Mouse (Mus musculus) spleen, adult 12 weeks (tissue): Measurements from ENCODE around the gene Rab28.
A peak's percentile ranks its signal among the peaks of the same experiment; 100 is the strongest.
"Not testable (repeated sequence)": the region's sequence is repeated elsewhere in the genome, so short reads cannot be mapped to it uniquely, and the experiment has no call there.

Source experiments
- DNase-seq: peaks from one replicate; pipeline ENCODE4 v3.0.0; 2022; ENCODE audit warnings: low spot score

Gene Rab28

DNA sequence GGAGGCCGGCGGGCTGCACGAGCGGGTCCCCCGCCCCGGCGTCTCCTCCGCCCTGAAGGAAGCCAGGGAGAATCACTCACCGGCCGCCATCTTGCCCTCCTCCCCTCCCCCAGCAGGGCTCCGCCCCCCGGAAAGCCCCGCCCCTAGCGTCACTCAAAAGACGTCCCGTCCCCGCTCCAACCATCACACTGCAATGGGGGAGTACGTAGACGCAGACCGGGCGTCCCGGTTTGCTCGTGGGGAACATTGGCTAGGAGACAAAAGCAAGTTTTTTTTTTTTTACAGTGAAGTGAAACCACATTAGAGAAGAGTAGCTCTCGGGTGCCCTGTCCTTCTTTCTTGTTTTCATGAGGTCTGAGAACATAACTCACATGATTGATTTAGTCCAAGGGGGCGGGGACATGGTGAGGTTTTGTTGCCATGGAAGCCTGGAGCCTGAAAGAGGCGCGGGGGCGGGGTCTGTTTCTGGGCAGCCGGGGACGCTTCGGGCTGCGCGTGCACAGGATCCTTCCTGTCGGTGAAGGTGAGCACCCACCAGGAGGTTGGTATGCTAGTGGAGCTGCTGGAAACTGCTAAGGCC, at the start of gene Rab28:
Rab28 (minus strand) TSS at position 107 of the 580 bp plus-strand sequence.
- DNase-seq = peak; percentile 89

DNA sequence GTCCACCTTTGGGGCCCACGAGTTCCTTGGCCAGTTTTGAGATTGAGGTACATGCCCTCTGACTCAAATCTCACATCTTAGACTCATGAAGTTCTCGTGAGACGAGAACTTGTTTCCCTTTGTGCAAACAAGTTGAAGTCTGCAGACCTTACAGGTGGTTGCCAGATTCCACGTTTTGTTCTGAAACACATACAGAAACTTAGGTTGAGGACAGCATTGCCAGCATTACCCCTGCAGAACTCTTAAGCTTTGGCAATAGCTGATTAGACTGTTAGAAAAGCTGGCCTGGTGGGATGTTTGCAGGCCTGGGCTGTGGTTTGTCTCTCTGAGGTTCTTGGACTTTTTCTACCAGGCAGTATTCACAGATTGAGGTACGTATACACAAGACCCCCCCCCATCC, 49.4 kb upstream of the Rab28 start:
- no peak for DNase-seq

- DNase-seq = no peak
Measured at GRCm38 (mm10) chr5:41756396-41756795, 48.4 kb upstream of the Rab28 start.

DNA sequence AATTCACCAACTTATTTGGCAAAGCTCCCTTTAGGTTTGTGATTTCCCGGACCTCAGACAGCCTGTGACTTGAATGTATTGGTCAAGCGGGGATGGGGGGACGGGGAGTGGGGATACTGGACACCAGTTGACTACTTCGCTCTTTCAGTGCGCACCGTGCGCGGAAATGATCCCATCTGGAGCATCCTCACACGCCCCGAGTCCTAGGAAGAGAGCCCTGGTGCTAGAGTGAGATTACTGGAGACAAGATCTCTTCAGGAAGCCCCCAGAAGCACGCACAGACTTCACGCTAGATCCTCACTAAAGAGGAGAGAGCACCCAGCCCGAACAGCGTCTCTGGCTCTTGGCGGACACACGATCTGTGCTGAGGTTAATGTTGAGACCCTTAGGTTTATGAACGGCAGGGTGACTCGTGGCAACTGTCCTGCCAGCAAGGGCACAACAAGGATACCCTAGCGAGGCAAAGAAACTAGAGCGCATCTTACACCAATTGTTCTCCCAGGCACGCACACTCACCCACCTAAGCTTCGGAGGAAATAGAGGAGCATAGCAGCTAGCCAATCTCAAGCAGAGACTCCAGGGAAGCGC, 47.5 kb upstream of the Rab28 start:
- no peak for DNase-seq

- no peak for DNase-seq
Measured at GRCm38 (mm10) chr5:41754836-41755235, 46.9 kb upstream of the Rab28 start.

DNA sequence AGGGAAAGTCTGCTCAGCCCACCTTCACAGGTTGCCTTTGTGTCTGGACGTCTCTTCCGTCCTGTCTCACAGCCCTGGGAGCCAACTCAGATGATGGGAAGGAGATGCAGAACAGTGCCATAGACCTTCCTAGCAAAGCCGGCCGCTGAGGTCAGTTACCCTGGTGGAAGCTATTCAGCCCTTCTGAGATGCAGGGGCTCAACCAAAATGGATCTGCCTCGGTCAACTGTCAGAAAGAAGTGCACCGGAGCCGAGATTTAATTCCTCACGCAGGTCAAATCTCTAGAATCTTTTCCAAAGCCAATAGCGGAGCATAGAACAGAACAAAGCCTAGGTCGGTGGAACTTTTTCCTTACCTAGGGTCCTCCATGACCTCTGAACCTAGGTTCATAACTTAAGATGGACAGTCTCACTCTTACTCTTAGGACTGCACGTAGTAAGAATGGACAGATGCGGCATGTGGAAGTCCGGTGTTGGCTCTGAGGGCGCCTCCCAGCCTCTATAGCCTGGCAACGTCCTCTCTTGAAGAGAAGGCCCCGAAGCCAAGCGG, 46.3 kb upstream of the Rab28 start:
- no peak for DNase-seq

- DNase-seq = no peak
Measured at GRCm38 (mm10) chr5:41752721-41753120, 44.8 kb upstream of the Rab28 start.

DNA sequence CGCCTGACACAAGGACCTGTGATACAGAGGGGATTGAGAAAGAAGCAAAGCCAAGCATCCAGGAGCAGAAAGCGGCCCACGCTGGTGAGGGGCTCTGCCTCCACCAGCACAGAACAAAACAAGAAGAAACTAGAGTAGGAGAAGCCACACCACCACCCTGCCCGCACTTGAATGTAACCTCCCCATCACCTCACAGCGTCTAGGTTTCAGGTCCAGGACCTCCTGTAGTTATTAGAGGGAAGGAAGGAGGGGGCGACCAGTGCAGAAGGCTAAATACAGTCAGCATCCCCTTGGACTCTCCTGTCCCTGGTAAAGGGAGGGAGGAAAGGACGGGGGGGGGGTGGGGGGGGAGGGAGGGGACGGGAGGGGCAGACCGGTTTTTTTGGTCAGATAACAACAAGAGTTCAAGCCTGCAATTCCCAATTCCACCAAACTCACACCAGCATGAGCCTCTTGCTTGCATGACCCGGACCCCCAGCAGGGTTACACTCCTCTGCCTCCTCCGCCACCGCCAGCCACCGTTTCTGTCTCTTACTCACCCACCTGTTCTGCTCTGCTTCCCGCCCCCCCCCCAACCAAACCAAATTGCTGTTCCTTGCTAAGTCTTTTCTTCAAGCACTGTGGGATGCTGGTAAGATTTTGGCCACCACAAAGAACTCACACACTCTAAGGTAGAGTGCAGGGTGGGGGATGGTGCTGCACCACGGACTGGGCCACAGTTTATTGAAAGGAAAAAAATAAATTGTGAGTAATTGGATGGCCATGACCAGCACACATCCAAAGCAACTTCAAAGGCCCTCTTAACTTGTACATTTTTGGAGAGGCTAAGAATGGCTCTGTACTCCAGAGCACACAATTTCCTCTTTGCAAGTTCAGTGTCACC, 37.2 kb upstream of the Rab28 start:
- DNase-seq = no peak

- DNase-seq = no peak
Measured at GRCm38 (mm10) chr5:41744234-41744633, 36.3 kb upstream of the Rab28 start.

DNA sequence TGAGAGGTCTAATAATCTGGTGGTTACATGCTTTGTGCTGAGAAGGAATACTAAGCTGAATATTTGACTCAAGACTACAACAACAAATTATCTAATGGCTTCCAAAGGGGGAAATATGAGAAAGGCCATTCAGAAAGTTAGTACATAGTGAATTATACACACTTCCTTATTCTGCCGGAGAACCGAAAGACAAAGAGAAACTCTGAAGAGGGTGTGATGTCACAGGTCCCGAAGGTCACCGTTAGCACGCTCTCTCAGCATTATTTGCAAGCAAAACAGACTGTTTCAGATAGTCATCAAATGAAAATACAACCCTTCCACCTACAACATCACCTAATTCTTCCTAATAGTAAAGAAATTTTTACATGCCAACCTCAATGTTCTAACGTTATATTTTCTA, 30.9 kb upstream of the Rab28 start:
- DNase-seq = no peak

DNA sequence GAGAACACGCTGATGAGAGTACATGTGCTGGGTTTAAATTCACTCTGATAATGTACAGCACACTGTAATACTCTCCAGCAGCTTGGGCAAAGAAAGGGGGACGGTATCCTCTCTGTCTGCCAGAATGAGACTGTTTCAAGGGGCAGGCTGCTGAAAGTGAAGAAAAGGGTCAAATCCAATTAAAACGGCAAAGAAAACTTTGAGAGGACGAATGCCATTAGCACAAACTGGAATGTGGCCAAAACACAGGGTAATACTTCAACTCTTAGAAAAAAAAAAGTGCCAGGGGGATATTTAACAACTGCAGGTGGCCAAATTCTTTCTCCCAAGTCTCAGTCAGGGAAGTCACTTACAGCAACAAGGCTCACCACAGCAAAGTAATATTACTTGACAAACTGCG, 29.1 kb upstream of the Rab28 start:
- DNase-seq = no peak

GRCm38 (mm10) chr5:41727017-41727416, 19.1 kb upstream of the Rab28 start:
- no peak for DNase-seq

GRCm38 (mm10) chr5:41725573-41725972, 17.6 kb upstream of the Rab28 start:
- DNase-seq = no peak

DNA sequence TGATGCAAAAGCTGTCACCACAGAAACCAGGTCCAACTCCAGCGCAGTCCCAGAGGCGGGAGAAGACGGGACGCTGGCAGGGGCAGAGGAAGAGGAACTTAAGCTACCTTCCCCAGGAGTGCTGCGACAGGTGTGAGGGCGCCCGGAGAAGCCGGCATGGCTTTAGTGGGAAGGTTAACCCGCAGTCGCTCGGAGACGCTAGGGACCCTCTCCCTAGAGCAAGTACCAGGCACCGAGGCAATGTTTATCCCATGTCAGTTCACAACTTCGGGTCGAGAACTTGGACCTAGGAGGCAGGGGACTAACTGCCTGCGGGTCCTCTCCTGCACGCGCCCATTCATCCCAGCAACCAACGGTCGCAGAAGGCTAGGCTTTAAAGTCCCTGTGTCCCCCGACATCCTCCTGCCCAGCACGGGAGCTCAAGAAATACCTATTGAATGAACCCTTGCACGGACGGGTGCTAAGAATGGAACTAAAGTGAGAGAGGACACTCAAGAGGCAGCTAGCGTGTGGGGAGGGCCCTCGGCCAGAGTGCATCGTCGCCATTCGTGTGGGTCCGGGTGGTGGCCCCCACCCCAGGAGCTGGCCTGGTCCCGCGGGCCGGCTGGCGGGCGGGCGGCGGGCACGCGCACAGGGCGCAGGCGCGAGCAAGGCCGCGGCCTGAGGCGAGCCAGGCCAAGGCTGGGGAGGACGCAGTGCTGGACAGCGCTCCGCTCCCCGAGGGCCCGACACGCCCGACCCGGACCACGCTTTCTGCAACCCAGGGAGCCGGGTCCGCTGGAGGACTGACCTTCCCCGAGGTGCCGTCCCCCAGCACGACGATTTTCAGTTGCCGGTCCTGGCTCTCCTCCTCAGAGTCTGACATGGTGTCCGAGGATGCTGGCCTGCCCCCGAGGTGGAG, 592 bp downstream of the Rab28 start:
- no peak for DNase-seq

- no peak for DNase-seq
Measured at GRCm38 (mm10) chr5:41706777-41707114, 1.2 kb downstream of the Rab28 start.

- DNase-seq = not testable (repeated sequence)
Measured at GRCm38 (mm10) chr5:41701085-41701484, 6.9 kb downstream of the Rab28 start.

GRCm38 (mm10) chr5:41697958-41698357, 10.0 kb downstream of the Rab28 start:
- no peak for DNase-seq

DNA sequence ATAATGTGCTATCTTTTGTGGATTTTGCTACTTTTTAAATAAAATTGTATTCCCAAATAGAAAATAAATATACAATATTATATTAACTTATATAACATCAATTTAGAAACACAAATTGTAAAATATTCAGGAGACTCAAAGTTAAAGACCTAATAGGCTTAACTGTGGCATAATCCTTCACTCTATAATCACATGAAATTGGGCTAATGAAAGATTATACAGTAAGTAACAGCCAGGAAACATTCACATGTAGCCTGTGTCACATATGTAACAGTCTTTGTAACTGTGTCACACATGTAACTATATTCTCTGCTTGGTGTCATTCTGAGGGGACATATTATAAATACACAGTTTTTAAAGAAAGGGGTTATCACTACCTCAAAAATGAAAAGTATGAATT, 22.9 kb downstream of the Rab28 start:
- no peak for DNase-seq

- DNase-seq = no peak
Measured at GRCm38 (mm10) chr5:41683976-41684375, 24.0 kb downstream of the Rab28 start.

DNA sequence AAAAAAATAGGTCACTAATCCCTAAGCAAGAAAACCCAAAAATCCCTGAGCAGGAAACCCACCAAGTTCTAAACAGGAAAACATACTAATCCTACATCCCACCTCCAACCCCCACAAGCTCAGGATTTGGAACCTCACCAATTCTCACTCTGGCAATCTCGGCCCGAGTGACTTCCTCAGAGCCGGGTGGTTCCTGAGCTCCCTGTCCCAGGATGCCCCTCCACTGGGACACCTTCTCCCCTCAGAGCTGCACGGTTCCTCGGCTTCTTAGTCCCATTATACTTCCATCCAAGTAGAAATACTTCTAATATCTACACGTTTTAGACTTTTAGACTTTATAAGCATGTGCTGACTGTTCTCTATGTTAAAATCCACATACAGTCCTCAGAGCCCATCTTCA, 41.9 kb downstream of the Rab28 start:
- no peak for DNase-seq

DNA sequence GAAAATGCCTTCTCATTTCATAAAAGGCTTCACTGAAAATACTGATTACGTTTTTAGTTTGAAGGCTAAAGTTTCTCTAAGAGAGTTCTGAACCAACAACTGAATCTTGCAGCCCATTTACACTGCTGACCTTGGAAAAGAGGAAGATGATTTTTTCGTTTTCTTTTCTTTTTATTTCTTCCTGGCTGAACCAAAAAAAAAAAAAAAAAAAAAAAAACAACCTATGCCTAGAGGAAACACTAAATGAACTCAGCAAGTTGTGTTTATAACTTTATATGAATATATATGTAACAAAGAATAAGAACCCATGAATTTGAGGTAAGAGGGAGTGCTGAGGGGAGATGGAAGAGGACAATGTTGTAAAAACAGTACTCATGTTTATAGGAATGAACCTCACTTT, 71.2 kb downstream of the Rab28 start:
- DNase-seq = no peak
